Mouse (Mus musculus) layer of hippocampus, adult 18-20 months (tissue): ENCODE data around the gene Tia1. TPM values are rescaled to one million over a fixed set of nuclear protein-coding genes. Genes with fewer than 3 reads are reported as not detected.
"Not testable (repeated sequence)": the region's sequence is repeated elsewhere in the genome, so short reads cannot be mapped to it uniquely, and the experiment has no call there.

ENCODE experiments used
- DNase-seq, 2 experiments: peaks; one replicate each; pipeline ENCODE4 v3.0.0; 2022; ENCODE audit warnings: low spot score in 2 of 2
- long read RNA-seq: library from polyadenylated mRNA; stranded (forward); transcript quantifications from one replicate; pipeline ENCODE4 v2.0.0, GENCODE M21; 2021
- total RNA-seq, 2 experiments: library from RNA; stranded (reverse); gene quantifications; 2 replicates each; pipeline ENCODE4 v1.2.3; 2021

Tia1 gene
- total RNA-seq: 100 to 1,000 TPM; 114 to 120 TPM
- long read RNA-seq, full-length matches to known transcripts: 42 of 78 reads
- long read RNA-seq, partial matches to known transcripts: 10 of 78 reads
- long read RNA-seq, other reads (novel, unspliced or antisense): 26 of 78 reads

GRCm38 (mm10) chr6:86404100-86404861 lies at the start of gene Tia1:
Gene Tia1 (plus strand): TSS chr6:86404219.
- peak; percentile 96 to 97 for DNase-seq

- no peak for DNase-seq
Measured at GRCm38 (mm10) chr6:86354948-86355347, 49.1 kb upstream of the Tia1 start.

GRCm38 (mm10) chr6:86356956-86357355 lies 47.1 kb upstream of the Tia1 start:
- no peak for DNase-seq

GRCm38 (mm10) chr6:86360691-86361090 lies 43.3 kb upstream of the Tia1 start:
- no peak for DNase-seq

GRCm38 (mm10) chr6:86361373-86361772 lies 42.6 kb upstream of the Tia1 start:
- no peak for DNase-seq

GRCm38 (mm10) chr6:86364442-86365141 lies 39.4 kb upstream of the Tia1 start:
- peak; percentile 68 to 88 for DNase-seq

GRCm38 (mm10) chr6:86365371-86366124 lies 38.5 kb upstream of the Tia1 start, which contains the start of gene Fam136a:
Gene Fam136a (plus strand): TSS chr6:86365646.
- DNase-seq: peak; percentile 85 to 94

- peak in 1 of 2 experiments; percentile 39 for DNase-seq
Measured at GRCm38 (mm10) chr6:86366125-86366852, 37.7 kb upstream of the Tia1 start.

GRCm38 (mm10) chr6:86366853-86367249 lies 37.2 kb upstream of the Tia1 start:
- no peak for DNase-seq

GRCm38 (mm10) chr6:86368479-86368878 lies 35.5 kb upstream of the Tia1 start:
- no peak for DNase-seq

GRCm38 (mm10) chr6:86370093-86370713 lies 33.8 kb upstream of the Tia1 start:
- no peak for DNase-seq

- DNase-seq: no peak
Measured at GRCm38 (mm10) chr6:86370764-86371339, 33.2 kb upstream of the Tia1 start, which contains the start of gene Snrpg. Gene Snrpg (plus strand): TSS chr6:86371304.

GRCm38 (mm10) chr6:86371340-86371911 lies 32.6 kb upstream of the Tia1 start:
- peak; percentile 95 to 99 for DNase-seq

- no peak for DNase-seq
Measured at GRCm38 (mm10) chr6:86371950-86372516, 32.0 kb upstream of the Tia1 start.

GRCm38 (mm10) chr6:86373556-86373955 lies 30.5 kb upstream of the Tia1 start:
- DNase-seq: no peak

- DNase-seq: no peak
Measured at GRCm38 (mm10) chr6:86378341-86378740, 25.7 kb upstream of the Tia1 start.

GRCm38 (mm10) chr6:86380112-86380511 lies 23.9 kb upstream of the Tia1 start:
- DNase-seq: not testable (repeated sequence)

GRCm38 (mm10) chr6:86382551-86382950 lies 21.5 kb upstream of the Tia1 start:
- DNase-seq: no peak

- DNase-seq: no peak
Measured at GRCm38 (mm10) chr6:86383370-86383769, 20.6 kb upstream of the Tia1 start.
